Mouse (Mus musculus) liver, embryonic 12.5 days (tissue): ENCODE data around the gene Trak1. TPM values are rescaled to one million over a fixed set of nuclear protein-coding genes. Genes with fewer than 3 reads are reported as not detected.

Experiments used
- ATAC-seq: fragments of 200-750 bp; cut with Nextera tagmentation; 2 replicates; pipeline ENCODE4 v1.8.0; 2017; ENCODE audit warnings: moderate number of reproducible peaks, mild to moderate bottlenecking, moderate library complexity
- H3K27ac ChIP-seq: fragments of 300-500 bp; sonication (generic); 2 replicates; pipeline ENCODE4 v1.5.1; 2016; ENCODE audit warnings: mild to moderate bottlenecking
- H3K27me3 ChIP-seq: fragments of 300-500 bp; sonication (generic); replicated peaks from 2 replicates; pipeline ENCODE4 v1.6.1; 2016; ENCODE audit warnings: mild to moderate bottlenecking, moderate library complexity
- H3K36me3 ChIP-seq: fragments of 300-500 bp; sonication (generic); 2 replicates; pipeline ENCODE4 v1.6.1; 2016; ENCODE audit warnings: mild to moderate bottlenecking, moderate library complexity
- H3K4me1 ChIP-seq: fragments of 300-500 bp; sonication (generic); 2 replicates; pipeline ENCODE4 v1.6.1; 2016
- H3K4me2 ChIP-seq: fragments of 300-500 bp; sonication (generic); 2 replicates; pipeline ENCODE4 v1.6.1; 2016; ENCODE audit warnings: mild to moderate bottlenecking, moderate library complexity
- H3K4me3 ChIP-seq: fragments of 300-500 bp; sonication (generic); 2 replicates; pipeline ENCODE4 v1.5.1; 2016; ENCODE audit warnings: mild to moderate bottlenecking, moderate library complexity
- H3K9ac ChIP-seq: fragments of 300-500 bp; sonication (generic); 2 replicates; pipeline ENCODE4 v1.6.1; 2016; ENCODE audit warnings: mild to moderate bottlenecking, moderate library complexity
- H3K9me3 ChIP-seq: fragments of 300-500 bp; sonication (generic); replicated peaks from 2 replicates; pipeline ENCODE4 v1.6.1; 2016; ENCODE audit warnings: mild to moderate bottlenecking, moderate library complexity
- WGBS: fragments of 180-500 bp; shearing (Covaris S2); methylation state at CpG from one replicate; pipeline ENCODE4 v1.1.7; 2016; ENCODE audit not compliant: insufficient replicate concordance; 5-methylcytosine and 5-hydroxymethylcytosine counted together
- polyA plus RNA-seq: library from polyadenylated mRNA; unstranded; fragments of >200 nt; fragmentation: Nextera tagmentation; extraction: Ambion mirVana; gene quantifications from 2 replicates; pipeline ENCODE4 v1.2.1, GENCODE M21; 2016

The Trak1 gene
- polyA plus RNA-seq, 1 experiment from 2014 or later = 11.0 TPM

GRCm38 (mm10) chr9:121383180-121383586 lies 85.9 kb downstream of the Trak1 start:
- Histone ChIP-seq H3K4me2 (no peak overlapping the region), H3K4me3 (no peak overlapping the region), H3K36me3 (no peaks in the 10 kb centered on the region), H3K4me1 (peaks cover 20% of the 10 kb centered on the region), H3K9ac (no peak overlapping the region), H3K27me3 (no peaks in the 10 kb centered on the region), H3K9me3 (no peaks in the 10 kb centered on the region), H3K27ac (no peak overlapping the region)
- ATAC-seq = no peak
- 80% methylated on average over 9 of the region's 9 CpGs for WGBS

GRCm38 (mm10) chr9:121384620-121385019 lies 87.3 kb downstream of the Trak1 start:
- no peaks in the 10 kb centered on the region for H3K36me3 ChIP-seq
- peak; percentile 17; the same call in 1 of the 2 replicates for ATAC-seq
- 21% methylated on average over 7 of the region's 7 CpGs for WGBS
- no peaks in the 10 kb centered on the region for H3K27me3 ChIP-seq
- peaks cover 20% of the 10 kb centered on the region for H3K4me1 ChIP-seq
- no peak overlapping the region for H3K9ac ChIP-seq
- H3K4me2 ChIP-seq = peak overlapping the region; percentile 37
- no peak overlapping the region for H3K4me3 ChIP-seq
- H3K27ac ChIP-seq = no peak overlapping the region
- no peaks in the 10 kb centered on the region for H3K9me3 ChIP-seq

- Histone ChIP-seq H3K36me3 (no peaks in the 10 kb centered on the region), H3K27ac (no peak overlapping the region), H3K4me1 (peaks cover 20% of the 10 kb centered on the region), H3K9ac (no peak overlapping the region; the same call in 1 of the 2 replicates), H3K9me3 (no peaks in the 10 kb centered on the region), H3K27me3 (no peaks in the 10 kb centered on the region), H3K4me3 (no peak overlapping the region), H3K4me2 (peak overlapping the region; percentile 37)
- ATAC-seq = peak; percentile 31; the same call in 1 of the 2 replicates
- WGBS = 33% methylated on average over 16 of the region's 16 CpGs
These were observed 87.9 kb downstream of the Trak1 start for GRCm38 (mm10) chr9:121385091-121385748.

- Histone ChIP-seq H3K9ac (no peak overlapping the region), H3K36me3 (no peaks in the 10 kb centered on the region), H3K4me3 (no peak overlapping the region), H3K4me1 (peaks cover 20% of the 10 kb centered on the region), H3K27ac (no peak overlapping the region), H3K4me2 (no peak overlapping the region), H3K9me3 (no peaks in the 10 kb centered on the region), H3K27me3 (no peaks in the 10 kb centered on the region)
- ATAC-seq = no peak
- WGBS = 81% methylated on average over 12 of the region's 12 CpGs
These were observed 88.5 kb downstream of the Trak1 start for GRCm38 (mm10) chr9:121385749-121386350.

GRCm38 (mm10) chr9:121387539-121388272 lies 90.4 kb downstream of the Trak1 start:
- no peak for ATAC-seq
- no peaks in the 10 kb centered on the region for H3K9me3 ChIP-seq
- no peak overlapping the region for H3K27ac ChIP-seq
- peaks cover 3% of the 10 kb centered on the region; the same call in 1 of the 2 replicates for H3K36me3 ChIP-seq
- H3K27me3 ChIP-seq = no peaks in the 10 kb centered on the region
- H3K4me2 ChIP-seq = no peak overlapping the region
- H3K4me3 ChIP-seq = no peak overlapping the region
- WGBS = 76% methylated on average over 9 of the region's 9 CpGs
- H3K4me1 ChIP-seq = peaks cover 20% of the 10 kb centered on the region
- no peak overlapping the region for H3K9ac ChIP-seq

- H3K27me3 ChIP-seq = no peaks in the 10 kb centered on the region
- ATAC-seq = no peak
- no peak overlapping the region for H3K4me2 ChIP-seq
- no peak overlapping the region for H3K27ac ChIP-seq
- H3K4me3 ChIP-seq = no peak overlapping the region
- no peaks in the 10 kb centered on the region for H3K9me3 ChIP-seq
- 79% methylated on average over 13 of the region's 13 CpGs for WGBS
- no peak overlapping the region for H3K9ac ChIP-seq
- peaks cover 16% of the 10 kb centered on the region for H3K4me1 ChIP-seq
- H3K36me3 ChIP-seq = peaks cover 6% of the 10 kb centered on the region; the same call in 1 of the 2 replicates
These were observed 91.1 kb downstream of the Trak1 start for GRCm38 (mm10) chr9:121388273-121388931.

GRCm38 (mm10) chr9:121389258-121389657 lies 92.0 kb downstream of the Trak1 start:
- H3K27me3 ChIP-seq = no peaks in the 10 kb centered on the region
- no peaks in the 10 kb centered on the region for H3K9me3 ChIP-seq
- no peak overlapping the region for H3K4me2 ChIP-seq
- H3K4me3 ChIP-seq = no peak overlapping the region
- H3K4me1 ChIP-seq = peaks cover 11% of the 10 kb centered on the region
- H3K36me3 ChIP-seq = peaks cover 6% of the 10 kb centered on the region; the same call in 1 of the 2 replicates
- H3K9ac ChIP-seq = no peak overlapping the region
- H3K27ac ChIP-seq = no peak overlapping the region
- ATAC-seq = no peak
- 71% methylated on average over 10 of the region's 10 CpGs for WGBS

GRCm38 (mm10) chr9:121391898-121392297 lies 94.6 kb downstream of the Trak1 start:
- H3K27ac ChIP-seq = no peak overlapping the region
- no peak overlapping the region for H3K4me2 ChIP-seq
- H3K9me3 ChIP-seq = no peaks in the 10 kb centered on the region
- no peak overlapping the region for H3K4me3 ChIP-seq
- no peaks in the 10 kb centered on the region for H3K4me1 ChIP-seq
- peaks cover 6% of the 10 kb centered on the region; the same call in 1 of the 2 replicates for H3K36me3 ChIP-seq
- H3K9ac ChIP-seq = no peak overlapping the region
- H3K27me3 ChIP-seq = no peaks in the 10 kb centered on the region
- no peak for ATAC-seq
- WGBS = 82% methylated on average over 13 of the region's 13 CpGs

GRCm38 (mm10) chr9:121392427-121392826 lies 95.1 kb downstream of the Trak1 start:
- H3K9ac ChIP-seq = no peak overlapping the region
- H3K27ac ChIP-seq = no peak overlapping the region
- no peaks in the 10 kb centered on the region for H3K27me3 ChIP-seq
- peaks cover 6% of the 10 kb centered on the region; the same call in 1 of the 2 replicates for H3K36me3 ChIP-seq
- no peak overlapping the region for H3K4me2 ChIP-seq
- ATAC-seq = peak; percentile 46; the same call in 1 of the 2 replicates
- 34% methylated on average over 5 of the region's 5 CpGs for WGBS
- H3K9me3 ChIP-seq = no peaks in the 10 kb centered on the region
- no peak overlapping the region for H3K4me3 ChIP-seq
- H3K4me1 ChIP-seq = no peaks in the 10 kb centered on the region

- no peak overlapping the region for H3K27ac ChIP-seq
These were observed 95.8 kb downstream of the Trak1 start for GRCm38 (mm10) chr9:121393104-121393503.

GRCm38 (mm10) chr9:121394882-121395281 lies 97.6 kb downstream of the Trak1 start:
- no peak overlapping the region for H3K4me2 ChIP-seq
- H3K4me3 ChIP-seq = no peak overlapping the region
- H3K36me3 ChIP-seq = peaks cover 6% of the 10 kb centered on the region; the same call in 1 of the 2 replicates
- WGBS = 73% methylated on average over 2 of the region's 2 CpGs
- H3K27me3 ChIP-seq = no peaks in the 10 kb centered on the region
- 0 out of 2 replicates have a peak, but pooled peaks cover 4% of the 10 kb centered on the region for H3K4me1 ChIP-seq
- ATAC-seq = no peak
- no peak overlapping the region for H3K27ac ChIP-seq
- no peaks in the 10 kb centered on the region for H3K9me3 ChIP-seq
- no peak overlapping the region for H3K9ac ChIP-seq

More at GRCm38 (mm10) chr9:121393104-121393503, 95.8 kb downstream of the Trak1 start:
- H3K4me3 ChIP-seq = no peak overlapping the region
- H3K4me2 ChIP-seq = no peak overlapping the region
- no peak for ATAC-seq
- 89% methylated on average over 4 of the region's 4 CpGs for WGBS
- H3K36me3 ChIP-seq = peaks cover 6% of the 10 kb centered on the region; the same call in 1 of the 2 replicates
- H3K4me1 ChIP-seq = 0 out of 2 replicates have a peak, but pooled peaks cover 3% of the 10 kb centered on the region
- no peaks in the 10 kb centered on the region for H3K9me3 ChIP-seq
- H3K27me3 ChIP-seq = no peaks in the 10 kb centered on the region
- no peak overlapping the region for H3K9ac ChIP-seq
